Mouse (Mus musculus): Measurements from ENCODE around the gene Best3. TPM values are rescaled to one million over a fixed set of nuclear protein-coding genes. Genes with fewer than 3 reads are reported as not detected.

Gene Best3
- polyA plus RNA-seq, 1 experiment = 0.08 TPM

DNA sequence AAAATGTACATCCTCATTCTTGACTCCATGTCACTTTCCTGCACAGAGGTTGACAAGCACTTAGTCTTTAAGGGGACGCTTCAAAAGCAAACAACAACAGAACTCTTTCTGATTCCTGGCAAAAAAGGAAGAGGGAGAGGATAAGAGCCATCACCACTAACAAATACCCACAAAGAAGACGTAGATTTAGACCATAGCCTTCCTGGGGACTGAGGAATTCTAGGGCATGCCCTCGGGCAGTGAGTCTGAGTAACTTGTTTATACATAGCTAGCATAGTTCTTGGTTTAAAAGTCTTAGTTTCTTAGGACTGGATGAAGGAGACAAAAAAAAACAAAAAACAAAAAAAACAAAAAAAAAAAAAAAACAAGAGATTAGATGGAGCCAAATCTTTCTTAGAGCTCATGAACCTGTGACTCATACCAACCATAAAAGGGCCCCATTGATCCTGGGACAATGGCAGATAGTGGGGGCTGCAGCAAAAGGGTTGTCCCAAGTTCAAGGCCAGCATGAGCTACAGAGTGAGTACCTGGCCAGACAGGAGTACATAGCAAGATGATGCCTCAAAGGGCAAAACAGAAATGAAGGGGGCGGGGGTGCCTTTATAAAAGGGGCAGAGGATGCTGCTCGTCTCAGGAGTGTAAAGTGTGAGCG is 9.6 kb downstream of the Best3 start:
- 47% methylated on average over 6 of the region's 6 CpGs for WGBS
- Histone ChIP-seq H3K4me1 (ENCODE audit: control insufficient read depth, insufficient read depth, insufficient read length, low read length) (peaks cover 10% of the 10 kb centered on the region), H3K27ac (ENCODE audit: insufficient read depth, low read depth, low read length) (peak overlapping the region; percentile 80), H3K36me3 (ENCODE audit: control insufficient read depth, insufficient read depth, low read length) (no peaks in the 10 kb centered on the region), H3K4me3 (ENCODE audit: low read depth, low read length) (no peak overlapping the region), H3K27me3 (ENCODE audit: control insufficient read depth, insufficient read depth, low read length) (no peaks in the 10 kb centered on the region)
- TF ChIP-seq CTCF (IDR thresholded peaks at IDR 0.05; ENCODE audit: extremely low read depth, insufficient read length, insufficient replicate concordance, low read depth, low read length) (no peak), POLR2A (IDR thresholded peaks at IDR 0.05; ENCODE audit: low read depth, low read length) (no peak)

DNA sequence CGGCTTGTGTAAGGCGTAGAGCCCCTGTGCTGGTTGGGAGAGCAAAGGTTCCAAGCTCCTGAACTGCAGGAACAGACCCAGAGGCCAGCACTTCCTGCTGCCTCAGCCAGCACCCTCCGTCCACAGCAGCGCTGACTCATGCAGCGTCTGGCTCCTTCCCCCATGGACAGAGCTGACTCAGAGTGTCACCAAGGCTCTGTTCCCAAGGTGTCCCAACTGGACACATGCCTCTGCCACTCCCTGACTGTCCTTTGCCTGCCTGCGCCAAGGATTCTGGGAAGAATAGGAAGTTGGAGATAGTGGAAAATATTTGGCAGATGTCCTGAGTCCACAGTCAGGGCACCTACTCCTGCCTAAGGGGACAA is 10.1 kb downstream of the Best3 start:
- WGBS = 10% methylated on average over 6 of the region's 6 CpGs
- Histone ChIP-seq H3K36me3 (ENCODE audit: control insufficient read depth, insufficient read depth, low read length) (no peaks in the 10 kb centered on the region), H3K27ac (ENCODE audit: insufficient read depth, low read depth, low read length) (peak overlapping the region; percentile 80), H3K4me1 (ENCODE audit: control insufficient read depth, insufficient read depth, insufficient read length, low read length) (peaks cover 10% of the 10 kb centered on the region), H3K27me3 (ENCODE audit: control insufficient read depth, insufficient read depth, low read length) (no peaks in the 10 kb centered on the region), H3K4me3 (ENCODE audit: low read depth, low read length) (no peak overlapping the region)
- TF ChIP-seq POLR2A (IDR thresholded peaks at IDR 0.05; ENCODE audit: low read depth, low read length) (no peak), CTCF (IDR thresholded peaks at IDR 0.05; ENCODE audit: extremely low read depth, insufficient read length, insufficient replicate concordance, low read depth, low read length) (no peak)

DNA sequence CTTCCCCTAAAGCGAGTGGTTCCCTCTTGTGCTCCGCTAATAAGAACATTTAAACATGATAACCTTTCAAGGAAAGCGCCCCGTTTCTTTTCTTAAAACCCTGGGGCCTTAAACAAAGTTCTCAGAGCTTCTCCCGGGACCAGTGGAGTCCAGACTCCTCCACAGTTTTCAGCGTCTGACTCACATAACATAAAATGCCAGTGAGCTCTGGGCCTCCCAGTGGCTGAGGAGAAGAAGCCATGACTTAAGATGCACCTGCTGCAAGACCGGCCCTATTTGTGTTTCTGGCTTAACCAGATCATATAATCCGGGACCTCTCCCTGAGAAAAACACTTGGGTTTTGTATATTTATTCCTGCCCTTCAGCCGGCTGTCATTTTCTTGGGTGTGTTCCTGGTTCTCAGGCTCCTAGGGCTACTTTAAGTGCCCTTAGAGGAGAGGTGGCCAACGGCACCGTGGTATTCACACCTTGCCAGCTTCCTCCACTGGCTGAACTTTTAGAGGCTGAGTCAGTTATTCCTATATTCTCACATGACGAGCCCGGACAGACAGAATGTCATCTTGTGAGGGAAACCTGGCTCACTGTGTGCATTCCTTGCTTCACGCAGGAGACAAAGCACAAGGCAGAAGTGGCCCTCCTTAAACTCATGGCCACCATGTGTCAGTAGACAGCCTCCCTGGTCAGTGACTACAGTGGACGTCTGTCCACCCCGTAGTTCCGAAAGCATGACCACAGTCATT is 12.8 kb downstream of the Best3 start:
- no peak for TF ChIP-seq POLR2A (IDR thresholded peaks at IDR 0.05; ENCODE audit: low read depth, low read length)
- no peak for TF ChIP-seq CTCF (IDR thresholded peaks at IDR 0.05; ENCODE audit: extremely low read depth, insufficient read length, insufficient replicate concordance, low read depth, low read length)
- WGBS = 65% methylated on average over 17 of the region's 17 CpGs
- Histone ChIP-seq H3K4me3 (ENCODE audit: low read depth, low read length) (no peak overlapping the region), H3K27me3 (ENCODE audit: control insufficient read depth, insufficient read depth, low read length) (no peaks in the 10 kb centered on the region), H3K4me1 (ENCODE audit: control insufficient read depth, insufficient read depth, insufficient read length, low read length) (peaks cover 10% of the 10 kb centered on the region), H3K27ac (ENCODE audit: insufficient read depth, low read depth, low read length) (no peak overlapping the region), H3K36me3 (ENCODE audit: control insufficient read depth, insufficient read depth, low read length) (no peaks in the 10 kb centered on the region)

DNA sequence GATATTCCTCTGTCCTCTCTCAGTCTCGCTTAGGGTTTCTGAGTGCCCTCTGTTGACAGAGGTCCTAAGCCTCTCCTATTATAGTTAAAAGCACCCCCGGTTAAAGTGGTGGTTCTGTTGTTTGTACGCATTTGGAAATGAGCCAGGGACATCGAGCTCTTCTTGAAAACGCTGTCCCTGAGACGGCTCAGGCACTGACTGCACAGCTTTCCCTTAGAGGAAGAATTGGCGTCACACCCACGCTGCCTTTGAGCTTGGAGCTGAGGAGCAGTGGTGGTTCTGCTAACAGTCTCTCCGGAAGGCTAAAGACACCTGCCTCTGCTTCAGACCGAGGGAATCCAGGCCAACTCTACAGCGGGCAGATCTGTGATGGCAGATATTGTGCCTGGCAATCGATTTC is 14.9 kb downstream of the Best3 start:
- Histone ChIP-seq H3K4me1 (ENCODE audit: control insufficient read depth, insufficient read depth, insufficient read length, low read length) (peaks cover 5% of the 10 kb centered on the region), H3K36me3 (ENCODE audit: control insufficient read depth, insufficient read depth, low read length) (no peaks in the 10 kb centered on the region), H3K27me3 (ENCODE audit: control insufficient read depth, insufficient read depth, low read length) (no peaks in the 10 kb centered on the region), H3K4me3 (ENCODE audit: low read depth, low read length) (no peak overlapping the region), H3K27ac (ENCODE audit: insufficient read depth, low read depth, low read length) (no peak overlapping the region)
- 44% methylated on average over 12 of the region's 12 CpGs for WGBS
- TF ChIP-seq POLR2A (IDR thresholded peaks at IDR 0.05; ENCODE audit: low read depth, low read length) = no peak
- TF ChIP-seq CTCF (IDR thresholded peaks at IDR 0.05; ENCODE audit: extremely low read depth, insufficient read length, insufficient replicate concordance, low read depth, low read length) = no peak

DNA sequence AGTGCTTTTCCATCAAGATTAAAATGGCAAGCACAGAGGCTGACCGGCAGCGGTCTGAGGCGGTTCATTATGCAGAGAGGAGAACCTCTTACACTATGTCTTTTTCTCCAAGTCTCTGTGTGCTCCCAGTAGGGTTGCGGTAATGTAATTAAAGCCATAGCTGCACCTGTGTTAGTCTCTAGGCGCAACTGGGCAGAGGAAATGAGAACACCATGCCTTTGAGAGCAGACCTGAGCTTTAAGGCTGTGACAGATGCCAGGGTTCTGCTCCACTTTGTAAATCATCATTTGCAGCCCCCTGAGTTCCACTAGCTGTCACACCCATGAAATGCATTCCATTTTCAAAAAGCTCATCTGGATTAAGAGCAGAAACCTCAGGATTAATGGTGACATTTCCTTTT is 18.6 kb downstream of the Best3 start:
- TF ChIP-seq POLR2A (IDR thresholded peaks at IDR 0.05; ENCODE audit: low read depth, low read length) (no peak), CTCF (IDR thresholded peaks at IDR 0.05; ENCODE audit: extremely low read depth, insufficient read length, insufficient replicate concordance, low read depth, low read length) (no peak)
- Histone ChIP-seq H3K36me3 (ENCODE audit: control insufficient read depth, insufficient read depth, low read length) (no peaks in the 10 kb centered on the region), H3K4me1 (ENCODE audit: control insufficient read depth, insufficient read depth, insufficient read length, low read length) (no peaks in the 10 kb centered on the region), H3K27me3 (ENCODE audit: control insufficient read depth, insufficient read depth, low read length) (no peaks in the 10 kb centered on the region), H3K27ac (ENCODE audit: insufficient read depth, low read depth, low read length) (no peak overlapping the region), H3K4me3 (ENCODE audit: low read depth, low read length) (no peak overlapping the region)
- 93% methylated on average over 5 of the region's 5 CpGs for WGBS

DNA sequence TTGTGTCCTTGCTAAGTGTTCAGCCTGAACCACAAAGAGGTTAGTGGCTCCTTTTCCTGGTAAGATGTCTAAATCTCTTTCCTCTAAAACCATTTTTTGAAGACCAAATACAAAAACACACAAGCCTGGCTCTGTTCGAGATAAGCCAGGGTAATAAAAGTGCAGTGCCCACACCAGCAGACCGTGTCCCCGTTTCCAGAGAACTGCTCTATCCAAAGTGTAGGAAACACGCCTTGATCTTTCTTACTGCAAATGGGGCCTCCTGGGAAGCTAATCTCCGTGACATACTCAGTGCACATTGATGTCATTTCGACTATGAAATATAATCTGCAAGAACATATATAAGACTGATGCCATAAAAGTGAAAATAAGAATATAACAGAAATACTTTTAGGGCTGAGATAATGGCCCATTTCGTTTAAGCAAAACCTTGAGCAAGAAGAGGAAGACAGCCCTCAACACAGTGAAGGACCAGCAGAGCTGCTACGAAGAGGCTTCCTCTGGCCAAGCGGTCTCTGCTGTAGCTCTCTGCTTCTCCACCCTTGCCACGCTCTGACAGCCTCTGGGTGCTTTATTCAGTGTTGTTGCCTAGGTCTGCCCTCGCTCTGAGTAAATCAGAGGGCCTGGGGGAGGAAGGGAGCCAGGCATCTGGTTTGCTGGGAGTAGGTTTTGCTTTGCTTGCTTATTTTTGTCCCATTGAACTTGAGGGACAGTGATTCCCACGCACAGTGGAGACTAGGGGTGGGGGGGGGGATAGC is 19.8 kb downstream of the Best3 start:
- no peaks in the 10 kb centered on the region for H3K4me1 ChIP-seq (ENCODE audit: control insufficient read depth, insufficient read depth, insufficient read length, low read length)
- H3K27me3 ChIP-seq (ENCODE audit: control insufficient read depth, insufficient read depth, low read length) = no peaks in the 10 kb centered on the region
- H3K4me3 ChIP-seq (ENCODE audit: low read depth, low read length) = no peak overlapping the region
- 46% methylated on average over 12 of the region's 12 CpGs for WGBS
- H3K27ac ChIP-seq (ENCODE audit: insufficient read depth, low read depth, low read length) = no peak overlapping the region
- no peaks in the 10 kb centered on the region for H3K36me3 ChIP-seq (ENCODE audit: control insufficient read depth, insufficient read depth, low read length)
- no peak for TF ChIP-seq POLR2A (IDR thresholded peaks at IDR 0.05; ENCODE audit: low read depth, low read length)
- no peak for TF ChIP-seq CTCF (IDR thresholded peaks at IDR 0.05; ENCODE audit: extremely low read depth, insufficient read length, insufficient replicate concordance, low read depth, low read length)

DNA sequence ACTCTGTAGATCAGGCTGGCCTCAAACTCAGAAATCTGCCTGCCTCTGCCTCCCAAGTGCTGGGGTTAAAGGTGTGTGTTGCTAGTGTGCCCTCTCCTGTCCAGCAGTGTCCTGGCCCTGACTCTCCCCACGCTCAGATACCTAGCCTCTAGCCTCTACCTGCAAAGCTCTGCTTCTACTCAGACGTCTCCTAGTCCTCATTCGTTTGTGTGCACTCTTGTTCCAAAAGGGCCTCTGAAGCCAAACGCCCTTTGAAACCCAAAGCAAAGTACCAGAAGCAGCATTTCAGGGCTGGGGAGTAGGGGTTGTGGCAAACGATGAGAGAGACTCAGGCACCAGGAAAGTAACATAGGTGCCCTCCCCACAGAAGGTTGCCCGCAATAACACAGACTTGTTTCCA is 23.6 kb downstream of the Best3 start:
- H3K27me3 ChIP-seq (ENCODE audit: control insufficient read depth, insufficient read depth, low read length) = 0 out of 2 replicates have a peak, but pooled peaks cover 4% of the 10 kb centered on the region
- H3K27ac ChIP-seq (ENCODE audit: insufficient read depth, low read depth, low read length) = no peak overlapping the region
- no peaks in the 10 kb centered on the region for H3K4me1 ChIP-seq (ENCODE audit: control insufficient read depth, insufficient read depth, insufficient read length, low read length)
- no peak overlapping the region for H3K4me3 ChIP-seq (ENCODE audit: low read depth, low read length)
- WGBS = 61% methylated on average over 6 of the region's 6 CpGs
- TF ChIP-seq CTCF (IDR thresholded peaks at IDR 0.05; ENCODE audit: extremely low read depth, insufficient read length, insufficient replicate concordance, low read depth, low read length) (no peak), POLR2A (IDR thresholded peaks at IDR 0.05; ENCODE audit: low read depth, low read length) (no peak)
- H3K36me3 ChIP-seq (ENCODE audit: control insufficient read depth, insufficient read depth, low read length) = no peaks in the 10 kb centered on the region
